Mouse (Mus musculus): ENCODE measurements around the gene Gm5640.
"Not testable (repeated sequence)": the region's sequence is repeated elsewhere in the genome, so short reads cannot be mapped to it uniquely, and the experiment has no call there.

- not testable (repeated sequence) for TF ChIP-seq CTCF (IDR thresholded peaks at IDR 0.05; ENCODE audit: insufficient read depth, low read length); POLR2A (IDR thresholded peaks at IDR 0.05; ENCODE audit: borderline replicate concordance, extremely low read depth, low read depth, low read length)
These were observed at the start of gene Gm5640 for GRCm38 (mm10) chrX:74645466-74646323.
